Mouse (Mus musculus): Measurements from ENCODE around the gene Sgpl1. TPM values are rescaled to one million over a fixed set of nuclear protein-coding genes. Genes with fewer than 3 reads are reported as not detected.

Gene Sgpl1
- polyA plus RNA-seq, 1 experiment from 2014 or later = 42.8 TPM

DNA sequence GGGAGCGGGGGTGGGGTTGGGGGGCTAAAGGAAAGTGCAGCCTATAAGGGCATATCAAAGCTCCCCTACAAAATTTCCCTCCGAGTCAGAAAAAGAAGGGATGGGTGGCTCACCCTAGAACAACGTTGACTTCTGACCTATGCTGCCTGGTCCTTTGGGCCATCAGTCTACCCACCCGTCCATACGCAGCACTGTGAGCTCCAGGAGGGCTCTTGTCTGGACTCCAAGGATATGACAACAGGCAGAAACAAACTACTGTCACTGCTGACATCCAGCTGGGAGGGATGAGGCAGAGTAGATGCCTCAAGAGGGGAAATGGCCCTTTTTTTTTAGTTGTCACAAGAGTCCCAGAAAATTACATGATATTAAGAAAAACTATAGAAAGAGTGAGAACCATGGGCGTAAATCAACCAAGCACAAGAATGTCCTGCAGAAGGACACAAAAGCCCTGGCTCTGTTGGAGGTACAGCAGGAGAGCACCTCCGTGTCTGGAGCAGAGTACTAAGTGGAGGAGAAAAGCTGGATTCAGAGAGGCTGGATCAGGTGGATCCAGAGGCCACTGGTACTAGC is 28.8 kb upstream of the Sgpl1 start:
- Histone ChIP-seq H3K27ac (ENCODE audit: low read length) (no peak overlapping the region), H3K27me3 (ENCODE audit: control insufficient read depth, insufficient read depth, low read depth, low read length) (no peaks in the 10 kb centered on the region), H3K4me1 (ENCODE audit: control insufficient read depth, insufficient read depth, low read length) (no peaks in the 10 kb centered on the region), H3K4me3 (ENCODE audit: low read depth, low read length) (no peak overlapping the region), H3K4me2 (ENCODE audit: low read length) (no peak overlapping the region), H3K9me3 (replicated peaks; ENCODE audit: control insufficient read depth, low read length, poor library complexity, severe bottlenecking) (no peaks in the 10 kb centered on the region), H3K36me3 (ENCODE audit: control insufficient read depth, insufficient read depth, low read length) (no peaks in the 10 kb centered on the region), H3K9ac (ENCODE audit: low read depth, low read length) (no peak overlapping the region)
- ATAC-seq = no peak
- WGBS = 48% methylated on average over 7 of the region's 7 CpGs

DNA sequence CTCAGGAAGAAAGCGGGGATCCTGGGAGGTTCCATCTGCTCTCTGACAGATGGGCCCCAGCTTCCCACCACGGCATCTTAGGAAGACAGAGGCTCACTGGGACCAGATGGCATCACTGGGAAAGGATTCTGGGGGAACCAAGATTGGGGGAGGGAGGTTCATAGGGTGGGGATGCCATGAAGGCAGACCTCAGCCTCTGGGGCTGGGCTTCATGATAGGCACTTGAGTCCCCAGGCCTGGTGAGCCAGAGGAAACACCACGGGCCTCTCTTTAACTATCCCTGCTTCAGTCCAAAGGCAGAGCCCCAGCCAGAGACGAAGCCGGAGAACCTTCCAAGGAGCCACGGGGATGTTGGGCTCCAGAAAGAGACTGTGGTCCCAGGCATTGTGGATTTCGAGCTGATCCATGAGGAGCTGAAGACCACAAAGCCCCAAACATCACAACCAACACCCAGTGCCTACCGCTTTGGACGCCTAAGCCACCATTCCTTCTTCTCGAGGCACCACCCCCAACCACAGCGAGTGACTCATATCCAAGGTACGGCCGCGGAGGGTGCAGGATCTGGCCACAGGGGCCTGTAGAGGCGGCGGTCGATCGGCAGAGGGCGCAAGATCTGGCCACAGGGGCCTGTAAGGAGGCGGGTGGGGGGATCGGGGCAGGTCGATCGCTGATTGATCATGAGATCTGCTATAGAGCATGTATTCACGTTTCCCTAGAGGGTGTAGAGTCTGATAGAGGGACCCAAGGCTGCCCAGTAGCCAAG is 28.1 kb upstream of the Sgpl1 start:
- 16% methylated on average over 24 of the region's 24 CpGs for WGBS
- Histone ChIP-seq H3K4me1 (ENCODE audit: control insufficient read depth, insufficient read depth, low read length) (no peaks in the 10 kb centered on the region), H3K4me2 (ENCODE audit: low read length) (peak overlapping the region; percentile 25), H3K27ac (ENCODE audit: low read length) (no peak overlapping the region), H3K9me3 (replicated peaks; ENCODE audit: control insufficient read depth, low read length, poor library complexity, severe bottlenecking) (no peaks in the 10 kb centered on the region), H3K36me3 (ENCODE audit: control insufficient read depth, insufficient read depth, low read length) (no peaks in the 10 kb centered on the region), H3K4me3 (ENCODE audit: low read depth, low read length) (no peak overlapping the region), H3K9ac (ENCODE audit: low read depth, low read length) (no peak overlapping the region), H3K27me3 (ENCODE audit: control insufficient read depth, insufficient read depth, low read depth, low read length) (no peaks in the 10 kb centered on the region)
- ATAC-seq = no peak

DNA sequence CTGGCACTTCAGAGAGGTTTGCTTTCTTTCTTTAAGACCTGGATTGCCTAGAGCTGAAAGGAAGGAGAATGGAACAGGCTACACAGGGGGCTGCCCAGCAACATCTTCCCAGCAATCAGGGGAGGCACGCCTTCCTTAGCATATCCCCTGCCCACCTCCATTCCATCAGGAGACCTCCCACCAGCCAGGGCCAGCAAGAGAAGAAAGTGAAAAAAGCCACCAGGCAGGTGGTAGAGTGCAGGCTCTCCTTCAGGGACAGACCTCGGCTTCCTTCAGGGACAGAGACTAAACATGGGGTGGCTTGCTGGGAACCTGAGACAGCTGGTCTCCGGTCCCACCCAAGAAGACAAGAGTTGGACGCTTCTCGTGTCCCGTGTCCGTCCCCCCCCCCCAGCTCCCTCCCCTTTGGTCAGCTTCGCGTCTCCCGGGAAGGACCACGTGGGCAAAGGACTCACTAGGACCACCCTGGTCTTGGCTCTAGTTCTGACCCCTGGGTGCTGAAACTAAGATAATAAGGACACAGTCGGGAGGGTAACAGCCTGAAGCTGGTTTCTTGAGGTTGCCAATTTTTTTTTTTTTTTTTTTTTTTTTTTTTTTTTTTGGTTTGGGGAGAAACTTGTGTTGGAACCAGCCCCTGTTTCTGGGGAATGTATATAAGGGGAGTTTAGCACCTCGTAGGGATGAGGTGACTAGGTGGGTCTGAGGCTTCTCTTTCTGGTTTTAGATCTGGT is 27.4 kb upstream of the Sgpl1 start:
- Histone ChIP-seq H3K27ac (ENCODE audit: low read length) (no peak overlapping the region), H3K4me1 (ENCODE audit: control insufficient read depth, insufficient read depth, low read length) (no peaks in the 10 kb centered on the region), H3K27me3 (ENCODE audit: control insufficient read depth, insufficient read depth, low read depth, low read length) (no peaks in the 10 kb centered on the region), H3K4me2 (ENCODE audit: low read length) (no peak overlapping the region), H3K9ac (ENCODE audit: low read depth, low read length) (no peak overlapping the region), H3K4me3 (ENCODE audit: low read depth, low read length) (no peak overlapping the region), H3K9me3 (replicated peaks; ENCODE audit: control insufficient read depth, low read length, poor library complexity, severe bottlenecking) (no peaks in the 10 kb centered on the region), H3K36me3 (ENCODE audit: control insufficient read depth, insufficient read depth, low read length) (no peaks in the 10 kb centered on the region)
- no peak for ATAC-seq
- WGBS = 50% methylated on average over 13 of the region's 13 CpGs

DNA sequence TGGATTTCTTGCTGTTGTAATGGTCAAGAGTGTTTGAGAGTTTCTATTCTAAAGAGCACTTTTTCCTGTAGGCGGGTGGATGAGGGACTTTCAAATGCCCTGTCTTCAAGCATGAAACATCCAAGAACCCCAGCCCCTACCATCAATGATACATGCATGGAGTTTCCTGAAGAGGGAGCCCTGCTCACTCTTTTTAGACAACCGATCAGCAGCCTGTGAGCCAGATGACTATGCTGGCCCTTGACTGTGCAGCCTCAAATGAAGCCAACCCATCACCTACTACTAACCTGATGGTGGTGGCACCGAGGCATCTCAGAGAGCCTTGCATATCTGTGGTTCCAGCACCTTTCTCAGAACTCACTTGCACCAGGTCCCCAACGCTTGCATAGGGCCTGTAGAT is 25.0 kb upstream of the Sgpl1 start:
- Histone ChIP-seq H3K4me1 (ENCODE audit: control insufficient read depth, insufficient read depth, low read length) (no peaks in the 10 kb centered on the region), H3K27ac (ENCODE audit: low read length) (no peak overlapping the region), H3K27me3 (ENCODE audit: control insufficient read depth, insufficient read depth, low read depth, low read length) (no peaks in the 10 kb centered on the region), H3K9me3 (replicated peaks; ENCODE audit: control insufficient read depth, low read length, poor library complexity, severe bottlenecking) (no peaks in the 10 kb centered on the region), H3K9ac (ENCODE audit: low read depth, low read length) (no peak overlapping the region), H3K36me3 (ENCODE audit: control insufficient read depth, insufficient read depth, low read length) (no peaks in the 10 kb centered on the region), H3K4me3 (ENCODE audit: low read depth, low read length) (no peak overlapping the region), H3K4me2 (ENCODE audit: low read length) (no peak overlapping the region)
- 83% methylated on average over 4 of the region's 4 CpGs for WGBS
- ATAC-seq = no peak

DNA sequence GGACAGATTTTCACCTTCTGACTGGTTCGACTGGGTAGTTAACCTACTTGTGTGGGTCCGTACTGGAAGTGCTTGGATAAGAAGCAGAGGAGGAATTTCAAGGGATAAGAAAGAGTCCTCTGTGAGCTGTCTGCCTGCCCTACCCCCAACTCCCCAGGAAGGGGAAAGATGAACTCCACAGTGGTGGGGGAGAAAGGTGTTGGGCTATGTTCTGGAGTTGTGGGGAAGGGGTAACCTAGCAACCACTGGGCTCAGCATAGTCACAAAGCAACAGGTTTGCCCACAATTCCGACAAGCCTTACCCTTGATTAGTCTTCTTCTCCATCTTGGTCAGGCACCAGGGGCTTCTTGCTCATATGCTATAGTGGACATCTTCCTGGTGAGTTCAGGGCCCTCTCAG is 24.2 kb upstream of the Sgpl1 start, which contains the start of gene Tbata:
Tbata (plus strand) TSS at position 301 of the 400 bp plus-strand sequence.
- H3K36me3 ChIP-seq (ENCODE audit: control insufficient read depth, insufficient read depth, low read length) = no peaks in the 10 kb centered on the region
- H3K27me3 ChIP-seq (ENCODE audit: control insufficient read depth, insufficient read depth, low read depth, low read length) = no peaks in the 10 kb centered on the region
- no peaks in the 10 kb centered on the region for H3K4me1 ChIP-seq (ENCODE audit: control insufficient read depth, insufficient read depth, low read length)
- WGBS = 72% methylated on average over 3 of the region's 3 CpGs
- H3K9ac ChIP-seq (ENCODE audit: low read depth, low read length) = no peak within 1 kb of the TSS
- no peak within 1 kb of the TSS for H3K27ac ChIP-seq (ENCODE audit: low read length)
- no peak for ATAC-seq
- H3K4me3 ChIP-seq (ENCODE audit: low read depth, low read length) = no peak within 1 kb of the TSS
- H3K9me3 ChIP-seq (replicated peaks; ENCODE audit: control insufficient read depth, low read length, poor library complexity, severe bottlenecking) = no peaks in the 10 kb centered on the region
- H3K4me2 ChIP-seq (ENCODE audit: low read length) = no peak within 1 kb of the TSS

DNA sequence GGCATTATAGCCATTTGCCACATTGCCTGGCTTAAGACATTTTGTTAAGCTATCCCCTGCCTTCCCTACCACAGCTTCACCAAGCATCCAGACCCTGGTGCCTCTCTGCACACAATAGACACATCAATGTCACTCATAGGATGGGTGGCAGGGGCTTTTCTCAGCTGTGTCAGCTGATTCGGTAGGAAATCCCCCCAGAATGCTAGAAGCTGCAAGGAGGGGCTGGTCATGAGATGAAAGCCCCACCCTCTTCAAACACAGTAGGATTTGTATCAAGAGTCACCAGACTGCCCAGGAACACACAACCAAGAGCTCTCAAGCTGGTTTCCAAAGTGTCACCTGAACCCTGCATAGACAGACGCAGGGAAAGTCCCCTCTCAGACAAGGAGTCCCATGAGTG is 20.9 kb upstream of the Sgpl1 start:
- ATAC-seq = no peak
- H3K36me3 ChIP-seq (ENCODE audit: control insufficient read depth, insufficient read depth, low read length) = no peaks in the 10 kb centered on the region
- no peaks in the 10 kb centered on the region for H3K9me3 ChIP-seq (replicated peaks; ENCODE audit: control insufficient read depth, low read length, poor library complexity, severe bottlenecking)
- H3K4me2 ChIP-seq (ENCODE audit: low read length) = no peak overlapping the region
- H3K27ac ChIP-seq (ENCODE audit: low read length) = no peak overlapping the region
- H3K27me3 ChIP-seq (ENCODE audit: control insufficient read depth, insufficient read depth, low read depth, low read length) = no peaks in the 10 kb centered on the region
- no peaks in the 10 kb centered on the region for H3K4me1 ChIP-seq (ENCODE audit: control insufficient read depth, insufficient read depth, low read length)
- no peak overlapping the region for H3K4me3 ChIP-seq (ENCODE audit: low read depth, low read length)
- WGBS = 50% methylated on average over 2 of the region's 2 CpGs
- H3K9ac ChIP-seq (ENCODE audit: low read depth, low read length) = no peak overlapping the region

DNA sequence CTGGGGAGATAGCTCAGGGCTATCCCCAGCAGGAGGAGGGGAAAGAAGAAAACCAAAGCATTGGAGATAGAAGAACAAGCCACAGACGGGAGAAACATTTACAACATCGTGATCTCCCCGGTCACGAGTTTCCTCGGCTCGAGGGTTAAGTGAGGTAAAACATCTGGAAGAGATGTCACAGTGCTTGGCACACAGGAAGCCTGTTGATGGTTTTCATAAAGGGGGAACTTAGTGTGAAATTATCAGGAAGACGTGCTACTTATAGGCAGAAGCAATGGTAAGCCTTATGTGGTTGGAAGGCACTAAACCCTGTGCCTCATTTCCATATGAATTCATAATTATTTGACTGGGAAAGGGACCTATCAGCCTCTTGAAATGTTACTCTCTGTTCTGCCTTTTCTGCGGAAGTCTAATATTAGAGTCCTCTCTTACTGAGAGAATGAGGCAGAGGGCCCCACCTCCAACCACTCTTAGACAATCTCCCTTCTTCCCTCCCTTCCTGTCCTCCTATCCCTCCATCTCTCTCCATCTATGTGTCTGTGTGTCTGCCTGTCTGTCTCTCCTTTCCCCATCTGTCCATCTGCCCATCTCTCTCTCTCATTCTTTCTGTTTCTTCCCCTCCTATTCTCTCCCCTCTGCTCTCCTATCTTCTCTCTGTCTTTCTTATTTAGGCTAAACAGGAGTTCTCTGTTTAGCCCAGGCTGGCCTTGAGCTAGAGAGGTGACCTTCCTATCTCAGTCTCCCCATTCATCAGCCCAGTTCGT is 20.0 kb upstream of the Sgpl1 start:
- Histone ChIP-seq H3K9me3 (replicated peaks; ENCODE audit: control insufficient read depth, low read length, poor library complexity, severe bottlenecking) (no peaks in the 10 kb centered on the region), H3K4me2 (ENCODE audit: low read length) (no peak overlapping the region), H3K27me3 (ENCODE audit: control insufficient read depth, insufficient read depth, low read depth, low read length) (no peaks in the 10 kb centered on the region), H3K27ac (ENCODE audit: low read length) (no peak overlapping the region), H3K36me3 (ENCODE audit: control insufficient read depth, insufficient read depth, low read length) (no peaks in the 10 kb centered on the region), H3K4me1 (ENCODE audit: control insufficient read depth, insufficient read depth, low read length) (no peaks in the 10 kb centered on the region), H3K9ac (ENCODE audit: low read depth, low read length) (no peak overlapping the region), H3K4me3 (ENCODE audit: low read depth, low read length) (no peak overlapping the region)
- ATAC-seq = no peak
- WGBS = 78% methylated on average over 9 of the region's 9 CpGs

DNA sequence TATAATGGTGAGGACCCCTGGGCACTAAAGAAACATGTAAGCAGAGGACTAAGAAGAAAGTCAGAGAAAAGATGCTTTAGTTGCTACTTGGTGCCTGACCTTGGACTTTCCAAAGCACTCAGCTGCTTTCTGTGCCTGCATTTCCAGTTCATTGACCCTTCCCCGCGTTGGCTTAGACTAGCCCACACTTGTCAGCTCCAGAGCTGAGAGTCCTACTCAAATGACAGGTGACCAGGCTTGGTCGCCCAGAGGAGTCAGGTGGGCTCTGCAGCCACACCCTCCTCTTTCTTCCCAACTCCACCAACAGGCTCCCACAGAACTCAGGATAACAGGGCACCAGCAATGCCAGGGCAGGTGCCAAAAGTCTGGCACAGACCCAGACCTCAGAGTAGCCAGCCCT is 14.9 kb upstream of the Sgpl1 start:
- H3K4me3 ChIP-seq (ENCODE audit: low read depth, low read length) = no peak overlapping the region
- no peaks in the 10 kb centered on the region for H3K9me3 ChIP-seq (replicated peaks; ENCODE audit: control insufficient read depth, low read length, poor library complexity, severe bottlenecking)
- H3K4me2 ChIP-seq (ENCODE audit: low read length) = no peak overlapping the region
- no peak overlapping the region for H3K9ac ChIP-seq (ENCODE audit: low read depth, low read length)
- H3K27me3 ChIP-seq (ENCODE audit: control insufficient read depth, insufficient read depth, low read depth, low read length) = no peaks in the 10 kb centered on the region
- no peaks in the 10 kb centered on the region for H3K4me1 ChIP-seq (ENCODE audit: control insufficient read depth, insufficient read depth, low read length)
- WGBS = 86% methylated on average over 3 of the region's 3 CpGs
- no peak overlapping the region for H3K27ac ChIP-seq (ENCODE audit: low read length)
- ATAC-seq = no peak
- H3K36me3 ChIP-seq (ENCODE audit: control insufficient read depth, insufficient read depth, low read length) = no peaks in the 10 kb centered on the region

Measured in midbrain, embryonic 16.5 days (tissue).